Mouse (Mus musculus) MEL (cell line): Measurements from ENCODE around the gene Cct2. TPM values are rescaled to one million over a fixed set of nuclear protein-coding genes. Genes with fewer than 3 reads are reported as not detected.

Experiments
- DNase-seq: peaks from one replicate; pipeline ENCODE4 v3.0.0; 2011; ENCODE audit warnings: low read depth, low spot score
- H3K27ac ChIP-seq: 2 replicates; pipeline ENCODE4 v1.5.1; 2012; ENCODE audit warnings: low read depth, mild to moderate bottlenecking, control low read depth, low read length, moderate library complexity; ENCODE audit not compliant: control insufficient read depth
- H3K27me3 ChIP-seq, 2 experiments: fragments of 150-350 bp in 1 of 2; sonication (generic) in 1 of 2; 2 replicates each; pipeline ENCODE4 v1.6.1; 2012; ENCODE audit warnings: low read length in 2 of 2, mild to moderate bottlenecking in 2 of 2, improper control_type of control experiment in 1 of 2, moderate library complexity in 1 of 2; ENCODE audit not compliant: insufficient read depth in 2 of 2, control insufficient read depth in 1 of 2
- H3K36me3 ChIP-seq, 2 experiments: 2 replicates each; pipeline ENCODE4 v1.6.1; 2012 to 2014; ENCODE audit warnings: low read length in 2 of 2, improper control_type of control experiment in 1 of 2, inconsistent platforms in 1 of 2, mild to moderate bottlenecking in 1 of 2; ENCODE audit not compliant: insufficient read depth in 2 of 2, control insufficient read depth in 1 of 2
- H3K4me1 ChIP-seq, 2 experiments: fragments of 150-350 bp in 1 of 2; sonication (generic) in 1 of 2; 2 replicates each; pipeline ENCODE4 v1.6.1; 2012; ENCODE audit warnings: low read length in 2 of 2, improper control_type of control experiment in 1 of 2, mild to moderate bottlenecking in 1 of 2; ENCODE audit not compliant: insufficient read depth in 2 of 2, control insufficient read depth in 1 of 2
- H3K4me3 ChIP-seq, 2 experiments: fragments of 150-350 bp in 1 of 2; sonication (generic) in 1 of 2; 2 replicates each; pipeline ENCODE4 v1.5.1; 2012; ENCODE audit warnings: low read depth in 2 of 2, low read length in 2 of 2, mild to moderate bottlenecking in 2 of 2, moderate library complexity in 2 of 2, control low read depth in 1 of 2, improper control_type of control experiment in 1 of 2; ENCODE audit not compliant: control insufficient read depth in 1 of 2, insufficient read depth in 1 of 2
- H3K79me2 ChIP-seq: 2 replicates; pipeline ENCODE4 v1.6.1; 2012; ENCODE audit warnings: mild to moderate bottlenecking, low read length, moderate library complexity; ENCODE audit not compliant: control insufficient read depth, poor library complexity, insufficient read depth
- H3K9ac ChIP-seq: 2 replicates; pipeline ENCODE4 v1.6.1; 2012; ENCODE audit warnings: low read depth, mild to moderate bottlenecking, control low read depth, low read length, moderate library complexity; ENCODE audit not compliant: control insufficient read depth, poor library complexity, severe bottlenecking
- H3K9me3 ChIP-seq: fragments of 150-350 bp; sonication (generic); replicated peaks from 2 replicates; pipeline ENCODE4 v1.6.1; 2012; ENCODE audit warnings: mild to moderate bottlenecking, low read length, improper control_type of control experiment, moderate library complexity; ENCODE audit not compliant: insufficient read depth
- BHLHE40 ChIP-seq: IDR thresholded peaks from 2 replicates; pipeline ENCODE4 v1.6.1; 2012; ENCODE audit warnings: low read depth, mild to moderate bottlenecking, inconsistent platforms, low read length, improper control_type of control experiment, borderline replicate concordance
- CHD1 ChIP-seq: IDR thresholded peaks from 2 replicates; pipeline ENCODE4 v1.6.1; 2012; ENCODE audit warnings: low read depth, mild to moderate bottlenecking, inconsistent platforms, low read length, improper control_type of control experiment
- CTCF ChIP-seq, 3 experiments: IDR thresholded peaks in 2 of 3; conservative IDR thresholded peaks in 1 of 3; 2 replicates each; pipeline ENCODE4 v1.5.1; 2011 to 2012; ENCODE audit warnings: low read length in 3 of 3, low read depth in 2 of 3, mild to moderate bottlenecking in 2 of 3, improper control_type of control experiment in 1 of 3, inconsistent platforms in 1 of 3, mixed read lengths in 1 of 3, moderate library complexity in 1 of 3; ENCODE audit not compliant: control insufficient read depth in 1 of 3, insufficient read depth in 1 of 3, poor library complexity in 1 of 3, severe bottlenecking in 1 of 3
- E2F4 ChIP-seq: IDR thresholded peaks from 2 replicates; pipeline ENCODE4 v1.6.1; 2011; ENCODE audit warnings: low read depth, low read length, improper control_type of control experiment, borderline replicate concordance
- EP300 ChIP-seq, 2 experiments: IDR thresholded peaks; 2 replicates each; pipeline ENCODE4 v1.6.1; 2011; ENCODE audit warnings: improper control_type of control experiment in 2 of 2, low read length in 2 of 2, low read depth in 1 of 2, mild to moderate bottlenecking in 1 of 2
- ETS1 ChIP-seq: IDR thresholded peaks from 2 replicates; pipeline ENCODE4 v1.6.1; 2012; ENCODE audit warnings: low read depth, mild to moderate bottlenecking, inconsistent platforms, low read length, improper control_type of control experiment, moderate library complexity
- GABPA ChIP-seq: IDR thresholded peaks from 2 replicates; pipeline ENCODE4 v1.6.1; 2012; ENCODE audit warnings: low read depth, mild to moderate bottlenecking, inconsistent platforms, low read length, improper control_type of control experiment, moderate library complexity
- GATA1 ChIP-seq: IDR thresholded peaks from 2 replicates; pipeline ENCODE4 v1.6.1; 2011; ENCODE audit warnings: low read depth, low read length, improper control_type of control experiment
- HCFC1 ChIP-seq: IDR thresholded peaks from 2 replicates; pipeline ENCODE4 v1.6.1; 2012; ENCODE audit warnings: low read depth, mild to moderate bottlenecking, inconsistent platforms, low read length, improper control_type of control experiment, moderate library complexity
- KAT2A ChIP-seq: conservative IDR thresholded peaks from 2 replicates; pipeline ENCODE4 v1.6.1; 2012; ENCODE audit warnings: low read depth, low read length, improper control_type of control experiment, inconsistent platforms
- MAFK ChIP-seq: IDR thresholded peaks from 2 replicates; pipeline ENCODE4 v1.6.1; 2011; ENCODE audit warnings: low read depth, mild to moderate bottlenecking, low read length, improper control_type of control experiment, borderline replicate concordance
- MEF2A ChIP-seq: IDR thresholded peaks from 2 replicates; pipeline ENCODE4 v1.6.1; 2014; ENCODE audit warnings: low read depth, mild to moderate bottlenecking, inconsistent platforms, low read length, improper control_type of control experiment; ENCODE audit not compliant: poor library complexity, insufficient replicate concordance, severe bottlenecking; ENCODE audit errors: extremely low read depth
- MYB ChIP-seq: IDR thresholded peaks from 2 replicates; pipeline ENCODE4 v1.6.1; 2011; ENCODE audit warnings: mild to moderate bottlenecking, low read depth, low read length, improper control_type of control experiment
- MYC ChIP-seq: IDR thresholded peaks from 2 replicates; pipeline ENCODE4 v1.6.1; 2011; ENCODE audit warnings: low read depth, mild to moderate bottlenecking, low read length, improper control_type of control experiment, moderate library complexity
- NELFE ChIP-seq: IDR thresholded peaks from 2 replicates; pipeline ENCODE4 v1.6.1; 2011; ENCODE audit warnings: low read depth, low read length, improper control_type of control experiment
- POLR2AphosphoS2 ChIP-seq: IDR thresholded peaks from 2 replicates; pipeline ENCODE4 v1.6.1; 2011; ENCODE audit warnings: low read length, improper control_type of control experiment
- SIN3A ChIP-seq: IDR thresholded peaks from 2 replicates; pipeline ENCODE4 v1.6.1; 2012; ENCODE audit warnings: low read length, improper control_type of control experiment, inconsistent platforms
- SMC3 ChIP-seq: IDR thresholded peaks from 2 replicates; pipeline ENCODE4 v1.6.1; 2011; ENCODE audit warnings: low read depth, low read length, improper control_type of control experiment
- TAL1 ChIP-seq: IDR thresholded peaks from 2 replicates; pipeline ENCODE4 v1.6.1; 2012; ENCODE audit warnings: mild to moderate bottlenecking, inconsistent platforms, low read length, moderate library complexity, mixed read lengths
- TBP ChIP-seq: IDR thresholded peaks from 2 replicates; pipeline ENCODE4 v1.8.0; 2011; ENCODE audit warnings: low read depth, low read length, improper control_type of control experiment
- USF1 ChIP-seq: IDR thresholded peaks from 2 replicates; pipeline ENCODE4 v1.6.1; 2014; ENCODE audit warnings: low read depth, mild to moderate bottlenecking, inconsistent platforms, low read length, improper control_type of control experiment, moderate library complexity
- ZKSCAN1 ChIP-seq: IDR thresholded peaks from 2 replicates; pipeline ENCODE4 v1.6.1; 2012; ENCODE audit warnings: low read depth, mild to moderate bottlenecking, inconsistent platforms, low read length, improper control_type of control experiment, moderate library complexity
- polyA plus RNA-seq, 2 experiments: library from polyadenylated mRNA; stranded (reverse) in 1 of 2; unstranded in 1 of 2; fragments of >175 nt in 1 of 2; fragments of >200 nt in 1 of 2; gene quantifications; 2 replicates each; pipeline versions ENCODE4 v1.2.1 to v1.2.4; 2012; ENCODE audit warnings: low replicate concordance in 2 of 2, low read depth in 1 of 2; ENCODE audit not compliant: insufficient read length in 2 of 2, insufficient read depth in 1 of 2, missing spikeins in 1 of 2
- total RNA-seq: library from RNA; depleted of rRNA; stranded (reverse); fragments of 300-350 nt; gene quantifications from 2 replicates; pipeline ENCODE4 v1.2.3, GENCODE M21; 2012

The Cct2 gene
- total and polyA plus RNA-seq, 3 experiments: 543 to 879 TPM; not detected in 1

DNA sequence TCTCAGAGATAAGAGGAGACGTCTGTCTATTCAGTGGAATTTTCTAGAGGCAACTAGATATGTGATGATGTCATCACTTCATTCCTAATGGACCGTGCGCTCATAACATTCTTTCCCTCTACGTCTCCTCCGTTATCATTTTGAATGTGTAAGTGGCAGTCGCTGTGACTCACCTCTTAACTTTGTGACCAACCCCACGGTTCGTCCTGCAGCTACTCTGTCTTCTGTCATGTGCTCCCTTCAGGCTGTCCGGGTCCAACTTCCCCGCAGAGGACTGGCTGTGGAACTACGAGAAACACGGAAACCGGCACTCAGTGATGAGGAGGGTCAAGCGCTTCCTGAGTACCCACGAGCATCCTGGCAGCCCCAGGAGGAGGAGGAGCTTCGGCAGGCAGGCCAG is 39.9 kb downstream of the Cct2 start:
- no peaks in the 10 kb centered on the region for H3K9me3 ChIP-seq
- no peaks in the 10 kb centered on the region for H3K36me3 ChIP-seq
- DNase-seq: no peak
- no peaks in the 10 kb centered on the region for H3K79me2 ChIP-seq
- no peak overlapping the region for H3K9ac ChIP-seq
- no peaks in the 10 kb centered on the region; a peak in 1 of 4 replicates for H3K27me3 ChIP-seq
- TF ChIP-seq CTCF (IDR thresholded peaks at IDR 0.05 in 2 of 3, conservative IDR thresholded peaks at IDR 0.05 in 1 of 3; ENCODE audit: control insufficient read depth in 1 of 3, insufficient read depth in 1 of 3, low read depth in 2 of 3, low read length in 3 of 3, poor library complexity in 1 of 3, severe bottlenecking in 1 of 3) (no peak), ETS1 (no peak), MYC (no peak), USF1 (no peak), NELFE (no peak), KAT2A (no peak), HCFC1 (no peak), GABPA (no peak), TBP (no peak), MEF2A (no peak), MAFK (no peak)
- H3K27ac ChIP-seq: no peak overlapping the region
- no peak overlapping the region for H3K4me3 ChIP-seq
- no peaks in the 10 kb centered on the region for H3K4me1 ChIP-seq

DNA sequence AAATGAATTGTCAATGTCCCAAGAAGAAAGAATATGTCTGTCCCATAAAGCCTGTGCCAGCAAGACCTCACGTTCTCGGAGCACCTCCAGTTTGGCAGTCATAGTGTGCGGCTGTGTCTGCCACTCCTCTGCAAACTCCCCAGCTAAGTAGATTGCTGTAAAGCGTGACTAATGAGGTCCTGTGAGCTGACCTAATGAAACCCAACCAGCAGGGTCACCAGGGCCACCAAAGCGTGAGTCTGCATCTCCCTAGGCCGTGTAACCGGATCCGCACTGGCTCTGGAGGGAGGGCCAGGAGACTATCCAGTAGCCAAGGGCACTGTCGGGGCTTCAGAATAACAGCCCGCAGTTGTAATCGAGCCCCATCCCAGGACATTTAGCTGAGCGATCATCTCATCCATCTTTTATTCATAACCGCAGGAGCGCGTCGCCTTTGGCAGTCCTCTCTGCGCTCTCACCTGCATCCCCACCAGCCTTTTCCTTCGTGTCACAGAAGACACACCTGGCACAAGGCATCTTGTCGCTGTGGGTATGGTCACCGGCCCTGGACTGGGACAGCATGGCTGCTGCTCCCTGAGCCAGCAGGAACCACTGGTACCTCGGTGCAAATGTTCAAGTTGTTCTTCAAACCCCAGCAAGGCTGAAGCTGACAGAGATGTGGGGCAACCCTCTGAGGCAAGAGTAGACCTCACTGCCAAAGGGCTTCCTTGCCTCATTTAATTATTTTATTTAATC is 42.4 kb downstream of the Cct2 start:
- no peak overlapping the region for H3K9ac ChIP-seq
- no peaks in the 10 kb centered on the region for H3K9me3 ChIP-seq
- no peaks in the 10 kb centered on the region for H3K79me2 ChIP-seq
- H3K4me1 ChIP-seq: no peaks in the 10 kb centered on the region
- TF ChIP-seq SIN3A: no peak
- no peak for TF ChIP-seq E2F4
- no peak for TF ChIP-seq MEF2A
- no peak for TF ChIP-seq MYC
- TF ChIP-seq, all 39 proteins: peak for 0
- Histone ChIP-seq H3K27me3 (no peaks in the 10 kb centered on the region), H3K4me3 (no peak overlapping the region), H3K36me3 (no peaks in the 10 kb centered on the region), H3K27ac (no peak overlapping the region)
- no peak for DNase-seq

DNA sequence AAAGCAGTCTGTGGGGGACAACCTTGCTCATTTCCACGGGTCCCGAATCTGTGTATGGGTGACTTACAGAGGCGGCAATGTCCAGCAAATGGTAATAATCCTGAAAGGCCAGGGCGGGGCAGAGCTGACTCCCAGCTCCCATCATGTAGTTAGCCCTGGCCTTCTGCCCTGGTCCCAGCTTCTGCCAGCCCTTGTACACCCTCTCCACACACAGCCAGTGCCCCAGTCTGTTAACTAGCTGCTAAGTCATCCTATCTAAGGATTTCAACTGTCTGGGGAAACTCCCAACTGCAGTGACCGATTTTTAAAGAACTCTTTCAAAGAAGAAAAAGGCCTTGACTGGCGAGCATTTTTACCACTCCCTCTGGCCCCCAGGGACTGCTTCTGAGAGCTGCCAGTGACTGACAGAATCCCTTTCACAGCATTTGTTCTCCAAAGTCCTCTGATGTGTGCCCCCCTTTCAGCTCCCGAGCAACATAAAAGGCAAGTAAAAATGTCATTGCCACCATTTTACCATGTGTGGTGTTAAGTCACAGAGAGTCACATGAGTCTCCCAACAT is 45.3 kb downstream of the Cct2 start:
- Histone ChIP-seq H3K4me1 (no peaks in the 10 kb centered on the region), H3K4me3 (no peak overlapping the region), H3K9ac (no peak overlapping the region), H3K27ac (no peak overlapping the region), H3K36me3 (no peaks in the 10 kb centered on the region), H3K79me2 (no peaks in the 10 kb centered on the region), H3K27me3 (no peaks in the 10 kb centered on the region), H3K9me3 (no peaks in the 10 kb centered on the region)
- no peak for DNase-seq
- TF ChIP-seq CHD1: no peak
- TF ChIP-seq POLR2AphosphoS2: no peak
- TF ChIP-seq BHLHE40: no peak
- TF ChIP-seq MYC: no peak
- no peak for TF ChIP-seq E2F4
- no peak for TF ChIP-seq GATA1
- TF ChIP-seq SMC3: no peak
- no peak for TF ChIP-seq MEF2A
- TF ChIP-seq MYB: no peak
- no peak for TF ChIP-seq SIN3A
- TF ChIP-seq ZKSCAN1: no peak
- TF ChIP-seq EP300 (IDR thresholded peaks at IDR 0.05; ENCODE audit: low read depth in 1 of 2, low read length in 2 of 2): no peak
- no peak for TF ChIP-seq TAL1
- TF ChIP-seq, all 39 proteins: peak for 0
